Mouse (Mus musculus) MN1 (cell line): ENCODE data around the gene N4bp2l2.

Experiments used
- DNase-seq: peaks from one replicate; pipeline ENCODE4 v3.0.0-alpha.2; 2016; ENCODE audit warnings: low spot score

Gene N4bp2l2

DNA sequence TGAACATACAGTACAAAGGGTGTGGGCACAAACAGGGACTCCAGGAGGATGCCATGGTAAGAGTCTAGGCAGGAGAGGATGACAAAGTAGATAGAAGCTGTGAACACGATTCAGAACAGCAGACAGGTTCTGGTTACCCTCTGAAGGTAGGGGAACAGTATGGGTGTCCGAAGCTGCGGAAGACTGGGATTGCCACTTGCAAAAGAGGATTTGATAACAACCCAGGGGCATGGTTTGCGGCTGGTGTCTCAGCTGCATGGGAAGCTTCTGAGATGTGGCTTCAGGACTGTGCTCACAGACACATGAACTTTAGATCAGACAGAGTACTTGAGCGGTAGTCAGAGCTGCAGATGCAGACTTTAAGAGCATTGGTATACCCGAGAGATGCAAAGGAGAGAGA lies 101.6 kb downstream of the N4bp2l2 start:
- no peak for DNase-seq

DNA sequence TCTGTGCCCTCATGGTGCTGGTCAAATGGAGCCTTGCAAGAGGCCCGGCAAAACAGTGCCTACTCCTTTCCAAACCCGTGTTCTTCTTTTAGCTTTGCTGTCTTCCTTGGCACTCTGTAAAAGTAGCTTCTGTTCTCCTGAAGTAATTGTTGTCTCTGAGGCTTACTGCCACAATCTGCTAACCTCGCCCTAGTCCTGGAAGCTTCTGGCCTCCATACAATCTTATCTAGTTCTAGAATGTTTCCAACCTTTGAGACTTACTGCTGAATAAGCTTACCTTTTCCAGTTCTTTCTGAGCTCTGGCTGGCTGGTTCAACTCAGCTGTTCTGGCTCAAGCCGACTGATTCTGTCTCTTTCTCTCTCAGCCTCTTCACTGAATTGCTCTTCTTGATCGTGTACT lies 104.2 kb downstream of the N4bp2l2 start:
- no peak for DNase-seq

DNA sequence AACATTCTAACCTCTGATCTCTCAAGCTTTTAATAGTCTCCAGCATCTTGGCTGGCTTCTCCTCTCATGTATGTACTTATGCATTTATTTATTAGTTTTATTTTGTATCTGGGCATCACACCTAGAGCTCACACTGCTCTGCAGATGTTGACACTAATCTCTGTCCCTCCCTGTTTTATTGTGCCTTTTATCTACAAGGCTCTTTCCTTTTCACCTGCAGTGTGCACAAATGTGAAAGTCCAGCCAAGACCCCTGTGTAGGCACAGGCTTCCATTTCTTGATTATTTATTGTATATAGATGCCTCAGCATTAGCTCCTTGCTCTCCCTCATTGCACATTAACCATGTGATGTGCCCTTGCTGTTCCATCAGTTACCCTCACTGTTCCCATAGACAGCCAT lies 104.6 kb downstream of the N4bp2l2 start:
- DNase-seq = no peak

DNA sequence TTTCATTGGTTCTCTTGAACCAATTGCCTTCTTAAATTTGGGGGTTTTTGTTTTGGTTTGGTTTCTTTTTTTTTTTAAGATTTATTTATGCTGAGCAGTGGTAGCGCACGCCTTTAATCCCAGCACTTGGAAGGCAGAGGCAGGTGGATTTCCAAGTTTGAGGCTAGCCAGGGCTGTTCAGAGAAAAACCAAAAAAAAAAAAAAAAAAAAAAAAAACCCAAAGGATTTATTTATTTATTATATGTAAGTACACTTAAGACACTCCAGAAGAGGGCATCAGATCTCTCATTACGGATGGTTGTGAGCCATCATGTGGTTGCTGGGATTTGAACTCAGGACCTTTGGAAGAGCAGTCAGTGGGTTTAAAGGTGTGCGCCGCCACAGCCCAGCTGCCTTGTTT lies 105.1 kb downstream of the N4bp2l2 start:
- no peak for DNase-seq

DNA sequence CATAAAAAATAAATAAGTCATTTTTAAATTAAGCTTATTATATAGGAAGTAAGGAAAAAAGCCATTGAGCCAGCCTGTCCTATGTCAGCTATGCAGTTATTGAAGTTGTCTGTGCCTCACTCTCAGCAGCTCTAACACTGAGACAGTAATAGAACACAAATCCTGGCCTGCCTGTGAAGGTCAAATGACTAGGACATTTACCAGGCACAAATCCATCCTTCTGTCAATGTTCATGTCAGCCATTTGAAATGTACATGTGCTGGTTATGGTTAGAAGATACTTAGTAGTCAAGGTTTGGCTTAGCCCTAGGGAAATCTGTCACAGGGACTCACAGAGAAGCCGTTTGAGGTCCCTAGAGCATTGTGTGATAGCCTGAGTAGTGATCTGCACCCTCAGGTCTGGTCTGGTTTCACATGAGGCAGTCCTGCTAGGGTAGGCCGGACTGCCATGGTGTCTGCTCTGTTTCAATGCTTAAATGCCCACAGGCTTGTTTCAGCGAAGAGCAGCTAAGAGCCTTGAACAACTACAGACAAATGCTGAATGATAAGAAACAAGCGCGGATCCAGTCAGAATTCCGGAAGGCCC lies 106.4 kb downstream of the N4bp2l2 start:
- DNase-seq = no peak
